29 mouse cellular contexts compared by ENCODE assay signal in the genomic region with DNA sequence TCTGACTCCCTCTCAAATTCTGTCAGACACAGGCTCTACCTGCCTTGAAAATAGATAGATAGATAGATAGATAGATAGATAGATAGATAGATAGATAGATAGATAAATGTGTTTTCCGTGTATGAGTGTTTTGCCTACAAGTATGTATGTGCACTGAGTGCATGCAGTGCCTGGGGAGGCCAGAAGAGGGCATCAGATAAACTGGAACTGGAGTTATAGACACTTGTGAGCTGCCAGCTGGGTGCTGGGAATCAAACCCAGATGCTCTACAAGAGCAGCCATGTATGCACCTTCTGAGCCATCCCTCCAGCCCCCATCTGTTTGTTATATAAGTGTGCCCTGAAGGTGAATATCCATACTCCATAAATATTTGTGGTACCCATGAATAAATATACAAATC.
A peak's percentile ranks its signal among the peaks of the same experiment; 100 is the strongest.
DNase-seq lines count a peak whose midpoint lies in the region; ATAC-seq and TF ChIP-seq lines count a peak whose summit lies in the region.
"Had no signal": no experiment of that assay in that cellular context is flagged by ENCODE, and none has a peak within 500 bp of the region (broad histone marks: within the 10 kb centered on the region; RNA-seq: fewer than 3 reads in every experiment).

No protein-coding gene starts in this region.

- H3K9ac ChIP-seq in hindbrain, postnatal 0 days (replicated peaks; ENCODE audit: low read length), result no peak overlapping the region
- no peak overlapping the region for H3K9ac ChIP-seq in liver, embryonic 14.5 days (replicated peaks)
- H3K9ac ChIP-seq in liver, embryonic 12.5 days, result no peak overlapping the region
- no peak overlapping the region for H3K9ac ChIP-seq in ES-E14 (ENCODE audit: insufficient read depth, low read depth, low read length, poor library complexity, severe bottlenecking)
- H3K9ac ChIP-seq: hindbrain, embryonic 13.5 days; kidney, embryonic 15.5 days; neural tube, embryonic 13.5 days; stomach, embryonic 15.5 days had no signal

- ATAC-seq in hindbrain, postnatal 0 days, result no peak
- ATAC-seq in liver, embryonic 14.5 days (ENCODE audit: insufficient read depth), result no peak
- no peak for ATAC-seq in liver, embryonic 12.5 days
- ATAC-seq in monocyte, adult 5-6 weeks (replicated peaks; ENCODE audit: insufficient number of reproducible peaks, low FRiP score, low TSS enrichment, poor library complexity, severe bottlenecking), result no peak
- ATAC-seq: activated CD4-positive, CD25-positive, alpha-beta regulatory T cell, adult 4 months; forebrain, embryonic 16.5 days; inflammation-experienced regulatory T-cells, adult 6 months had no signal

- no peaks in the 10 kb centered on the region for H3K9me3 ChIP-seq in hindbrain, postnatal 0 days (ENCODE audit: low read length)
- peaks cover 7% of the 10 kb centered on the region for H3K9me3 ChIP-seq in hindbrain, embryonic 10.5 days
- no peaks in the 10 kb centered on the region for H3K9me3 ChIP-seq in liver, embryonic 14.5 days (ENCODE audit: control insufficient read depth, low read length)
- H3K9me3 ChIP-seq in liver, embryonic 12.5 days (replicated peaks), result no peaks in the 10 kb centered on the region
- H3K9me3 ChIP-seq in ES-E14 (ENCODE audit: control insufficient read depth, insufficient read depth, low read depth, low read length), result no peaks in the 10 kb centered on the region
- H3K9me3 ChIP-seq: neural tube, embryonic 13.5 days; stomach, embryonic 15.5 days had no signal

- no peaks in the 10 kb centered on the region for H3K27me3 ChIP-seq in hindbrain, postnatal 0 days (ENCODE audit: insufficient read depth, low read length)
- peaks cover 66% of the 10 kb centered on the region for H3K27me3 ChIP-seq in hindbrain, embryonic 10.5 days (ENCODE audit: insufficient read depth, poor library complexity, severe bottlenecking)
- H3K27me3 ChIP-seq in liver, embryonic 14.5 days (ENCODE audit: control insufficient read depth, insufficient read depth, low read length), result no peaks in the 10 kb centered on the region
- H3K27me3 ChIP-seq in liver, embryonic 12.5 days (replicated peaks), result 0 out of 2 replicates have a peak, but pooled peaks cover 2% of the 10 kb centered on the region
- no peaks in the 10 kb centered on the region for H3K27me3 ChIP-seq in small intestine, adult 2 months (ENCODE audit: control insufficient read depth, insufficient read depth, low read length)
- H3K27me3 ChIP-seq: stomach, embryonic 15.5 days had no signal

- no peak overlapping the region for H3K27ac ChIP-seq in hindbrain, postnatal 0 days
- no peak overlapping the region for H3K27ac ChIP-seq in hindbrain, embryonic 10.5 days
- no peak overlapping the region for H3K27ac ChIP-seq in liver, embryonic 14.5 days
- no peak overlapping the region for H3K27ac ChIP-seq in liver, embryonic 12.5 days
- H3K27ac ChIP-seq in ES-E14 (ENCODE audit: insufficient read depth, low read depth, low read length, poor library complexity, severe bottlenecking), result no peak overlapping the region
- no peak overlapping the region for H3K27ac ChIP-seq in small intestine, adult 2 months (ENCODE audit: insufficient read depth, low read depth, low read length)
- H3K27ac ChIP-seq: forebrain, embryonic 10.5 days; hindbrain, embryonic 13.5 days; kidney, embryonic 15.5 days; neural tube, embryonic 13.5 days; stomach, embryonic 15.5 days had no signal

- H3K4me2 ChIP-seq in hindbrain, postnatal 0 days (ENCODE audit: low read depth, low read length), result no peak overlapping the region
- no peak overlapping the region for H3K4me2 ChIP-seq in liver, embryonic 14.5 days (ENCODE audit: low read depth)
- no peak overlapping the region for H3K4me2 ChIP-seq in liver, embryonic 12.5 days
- H3K4me2 ChIP-seq: hindbrain, embryonic 13.5 days; kidney, embryonic 15.5 days; neural tube, embryonic 13.5 days; stomach, embryonic 15.5 days had no signal

- H3K4me1 ChIP-seq in hindbrain, postnatal 0 days (ENCODE audit: insufficient read depth, low read length), result no peaks in the 10 kb centered on the region
- peaks cover 7% of the 10 kb centered on the region; the same call in 1 of the 2 replicates for H3K4me1 ChIP-seq in hindbrain, embryonic 10.5 days (replicated peaks)
- H3K4me1 ChIP-seq in liver, embryonic 14.5 days (replicated peaks; ENCODE audit: control insufficient read depth in 2 of 2, insufficient read depth in 2 of 2, low read length in 1 of 2), result no peaks in the 10 kb centered on the region
- 0 out of 2 replicates have a peak, but pooled peaks cover under 1% of the 10 kb centered on the region for H3K4me1 ChIP-seq in liver, embryonic 12.5 days
- H3K4me1 ChIP-seq in ES-E14 (ENCODE audit: control insufficient read depth in 2 of 2, insufficient read depth in 2 of 2, low read length in 2 of 2, poor library complexity in 1 of 2), result peaks cover 2 to 3% of the 10 kb centered on the region in 2 experiments; a peak in 3 of 4 replicates
- no peaks in the 10 kb centered on the region for H3K4me1 ChIP-seq in small intestine, adult 2 months (ENCODE audit: control insufficient read depth, insufficient read depth, insufficient read length, low read length)
- H3K4me1 ChIP-seq: hindbrain, embryonic 13.5 days; neural tube, embryonic 13.5 days had no signal

- no peak for DNase-seq in hindbrain, postnatal 0 days (ENCODE audit: low spot score)
- no peak for DNase-seq in hindbrain, embryonic 10.5 days (ENCODE audit: low spot score)
- DNase-seq in liver, embryonic 14.5 days (ENCODE audit: low read depth in 3 of 3, low spot score in 3 of 3), result no peak
- DNase-seq in ES-E14 (ENCODE audit: low read depth, low spot score), result no peak
- no peak for DNase-seq in layer of hippocampus, postnatal 25 days (ENCODE audit: extremely low spot score in 1 of 2, low spot score in 1 of 2)
- DNase-seq: adrenal gland, postnatal 10 days; cerebellum, adult 9-10 months; gastrocnemius, postnatal 25 days; heart, adult 18-20 months; kidney, postnatal 4 days; lung, adult 2 months; lung, postnatal 4 days; midbrain, embryonic 14.5 days; retina, postnatal 1 day; right cerebral cortex, postnatal 25 days; thymus, adult 2 months; thymus, postnatal 4 days had no signal

- TF ChIP-seq CTCF in hindbrain, postnatal 0 days (IDR thresholded peaks at IDR 0.05; ENCODE audit: low read depth), result peak; percentile 18
- peak; percentile 31; the same call in 1 of the 2 replicates for TF ChIP-seq CTCF in liver, embryonic 14.5 days (IDR thresholded peaks at IDR 0.05; ENCODE audit: low read depth)
- TF ChIP-seq CTCF in small intestine, adult 2 months (IDR thresholded peaks at IDR 0.05; ENCODE audit: extremely low read depth, insufficient read length, insufficient replicate concordance, low read depth, low read length), result peak; percentile 21; the same call in 1 of the 2 replicates

- no peak for TF ChIP-seq EP300 in liver, embryonic 14.5 days (IDR thresholded peaks at IDR 0.05; ENCODE audit: low read depth)

- no peaks in the 10 kb centered on the region for H3K36me3 ChIP-seq in hindbrain, postnatal 0 days (ENCODE audit: insufficient read depth, low read length)
- H3K36me3 ChIP-seq in hindbrain, embryonic 10.5 days, result no peaks in the 10 kb centered on the region
- H3K36me3 ChIP-seq in liver, embryonic 14.5 days (replicated peaks; ENCODE audit: control insufficient read depth, insufficient read depth, low read depth), result no peaks in the 10 kb centered on the region
- no peaks in the 10 kb centered on the region for H3K36me3 ChIP-seq in liver, embryonic 12.5 days
- no peaks in the 10 kb centered on the region for H3K36me3 ChIP-seq in ES-E14 (ENCODE audit: control insufficient read depth, insufficient read depth, low read length, poor library complexity, severe bottlenecking)
- H3K36me3 ChIP-seq in small intestine, adult 2 months (ENCODE audit: control insufficient read depth, insufficient read depth, low read length), result no peaks in the 10 kb centered on the region
- H3K36me3 ChIP-seq: hindbrain, embryonic 13.5 days; kidney, embryonic 15.5 days; neural tube, embryonic 13.5 days; stomach, embryonic 15.5 days had no signal

- H3K4me3 ChIP-seq in hindbrain, postnatal 0 days (ENCODE audit: low read length), result no peak overlapping the region
- no peak overlapping the region for H3K4me3 ChIP-seq in hindbrain, embryonic 10.5 days
- H3K4me3 ChIP-seq in liver, embryonic 14.5 days (ENCODE audit: insufficient read depth in 1 of 2, low read depth in 2 of 2, low read length in 2 of 2), result no peak overlapping the region
- H3K4me3 ChIP-seq in liver, embryonic 12.5 days, result no peak overlapping the region
- H3K4me3 ChIP-seq in ES-E14 (ENCODE audit: insufficient read depth in 1 of 2, low read depth in 1 of 2, low read length in 2 of 2, poor library complexity in 1 of 2, severe bottlenecking in 1 of 2), result no peak overlapping the region
- H3K4me3 ChIP-seq in small intestine, adult 2 months (ENCODE audit: low read depth, low read length), result no peak overlapping the region
- H3K4me3 ChIP-seq: forebrain, embryonic 10.5 days; hindbrain, embryonic 13.5 days; kidney, embryonic 15.5 days; myocyte; neural tube, embryonic 13.5 days; stomach, embryonic 15.5 days had no signal

- TF ChIP-seq POLR2A in small intestine, adult 2 months (IDR thresholded peaks at IDR 0.05; ENCODE audit: low read depth, low read length), result no peak

- 88% methylated on average over 1 of the region's 1 CpGs for WGBS in hindbrain, postnatal 0 days
- WGBS in hindbrain, embryonic 10.5 days, result 86% methylated on average over 1 of the region's 1 CpGs
- WGBS in liver, embryonic 14.5 days (ENCODE audit: insufficient replicate concordance), result 62% methylated on average over 1 of the region's 1 CpGs
- WGBS in liver, embryonic 12.5 days (ENCODE audit: insufficient replicate concordance), result 71% methylated on average over 1 of the region's 1 CpGs
- WGBS in small intestine, adult 2 months, result 96% methylated on average over 1 of the region's 1 CpGs

- in situ Hi-C loops in ES-E14 (cut with MboI; ENCODE audit: low sequenced_read_pairs in 2 of 2, unreplicated experiment in 2 of 2), result no loop called here

TF ChIP-seq in ES-E14, 5 proteins besides CTCF, POLR2A, EP300 and RAD21:
- TF ChIP-seq HCFC1 (IDR thresholded peaks at IDR 0.05; ENCODE audit: borderline replicate concordance, insufficient read depth, low read length), result no peak
- no peak for TF ChIP-seq MAFK (IDR thresholded peaks at IDR 0.05; ENCODE audit: insufficient read depth, low read depth, low read length)
- no peak for TF ChIP-seq CHD2 (IDR thresholded peaks at IDR 0.05; ENCODE audit: low read depth, low read length)
- TF ChIP-seq ZNF384 (IDR thresholded peaks at IDR 0.05; ENCODE audit: low read depth, low read length), result no peak
- TF ChIP-seq ZC3H11A (IDR thresholded peaks at IDR 0.05; ENCODE audit: borderline replicate concordance, low read depth, low read length), result peak; percentile 30; the same call in 1 of the 2 replicates
TF ChIP-seq in ES-E14: peak in this region for 1.
